Mouse (Mus musculus) spleen, adult 12 weeks (tissue): ENCODE measurements around the gene Rbmx2.
A peak's percentile ranks its signal among the peaks of the same experiment; 100 is the strongest.

ENCODE experiments used
- DNase-seq: peaks from one replicate; pipeline ENCODE4 v3.0.0; 2022; ENCODE audit warnings: low spot score

Gene Rbmx2

DNA sequence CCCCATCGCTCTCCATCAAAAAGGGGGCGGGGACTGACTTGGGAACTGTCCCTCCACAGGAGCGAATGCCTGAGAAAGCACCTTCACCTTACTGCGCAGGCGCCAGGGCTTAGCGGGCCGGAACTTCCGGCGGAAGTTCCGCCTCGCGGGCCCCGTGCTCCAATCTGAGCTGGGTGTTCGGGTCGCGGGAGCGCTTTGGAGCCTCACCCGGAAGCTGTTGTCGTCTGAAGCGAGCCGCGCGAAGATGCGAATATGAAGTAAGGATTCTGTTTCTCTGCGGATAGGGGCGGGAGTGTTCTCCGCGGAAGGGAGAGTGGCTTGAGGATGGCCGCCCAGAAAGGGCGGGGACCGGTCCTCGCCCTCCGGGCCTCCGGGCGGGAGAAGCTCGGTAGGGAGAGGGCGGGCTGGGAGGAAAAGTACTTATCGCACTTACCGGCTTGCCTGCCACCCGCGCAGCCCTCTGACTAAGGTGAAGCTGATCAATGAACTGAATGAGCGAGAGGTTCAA is at the start of gene Rbmx2:
Gene Rbmx2, plus strand, starts transcription at position 141 of the 508 bp plus-strand sequence.
- DNase-seq = peak; percentile 81

DNA sequence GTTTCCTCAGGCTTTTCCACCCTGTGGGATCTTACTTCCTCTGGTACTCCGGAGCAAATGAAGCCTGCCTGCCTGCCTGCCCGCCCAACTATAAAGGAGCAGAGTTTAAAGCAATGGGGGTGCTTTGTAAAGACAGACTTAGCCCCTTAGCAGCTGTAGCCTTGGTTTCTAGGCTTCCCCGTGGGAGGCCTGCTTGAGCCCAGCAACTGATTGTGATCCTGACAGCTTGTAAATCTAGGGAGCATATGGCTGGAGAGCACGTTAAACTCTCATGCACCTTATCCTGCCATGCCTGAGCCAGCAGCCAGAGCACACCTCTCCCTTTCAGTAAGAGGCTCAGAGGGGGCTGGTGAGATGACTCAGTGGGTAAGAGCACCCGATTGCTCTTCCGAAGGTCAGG is 28.0 kb upstream of the Rbmx2 start:
- DNase-seq = no peak

DNA sequence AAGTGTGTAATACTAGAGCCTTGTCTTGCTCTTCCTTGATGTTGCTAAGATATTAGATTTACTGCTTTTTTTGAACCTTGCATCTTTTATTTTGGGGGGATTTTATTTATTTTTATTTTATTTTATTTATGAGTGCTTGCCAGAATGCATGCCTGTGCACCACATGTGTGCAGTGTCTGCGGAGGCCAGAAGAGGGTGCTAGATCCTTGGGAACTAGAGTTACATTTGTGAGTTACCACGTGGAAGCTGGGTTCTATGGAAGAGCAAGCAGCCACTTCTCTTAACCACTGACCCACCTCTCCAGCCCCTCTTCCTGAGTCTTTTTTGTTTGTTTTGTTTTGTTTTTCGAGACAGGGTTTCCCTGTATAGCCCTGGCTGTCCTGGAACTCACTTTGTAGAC is 25.2 kb upstream of the Rbmx2 start:
- no peak for DNase-seq

DNA sequence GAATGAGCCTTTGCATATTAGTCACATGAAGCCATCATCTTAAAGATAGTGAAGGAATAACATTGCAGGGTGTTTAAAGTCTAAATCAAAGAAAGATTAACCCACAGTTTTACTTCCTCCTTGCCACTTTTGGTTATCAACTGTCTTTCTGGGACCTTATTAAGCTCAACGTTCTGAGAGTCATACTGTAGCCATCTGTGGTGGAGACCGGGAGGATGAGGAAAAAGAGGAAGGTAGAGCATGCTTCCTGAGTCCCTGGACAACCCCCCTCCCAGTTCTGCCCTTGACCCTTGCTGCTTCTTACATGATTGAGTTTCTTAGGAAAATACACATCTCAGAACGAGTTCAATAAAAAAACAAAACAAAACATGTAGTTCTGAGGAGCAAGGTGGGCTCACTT is 23.1 kb upstream of the Rbmx2 start:
- no peak for DNase-seq

DNA sequence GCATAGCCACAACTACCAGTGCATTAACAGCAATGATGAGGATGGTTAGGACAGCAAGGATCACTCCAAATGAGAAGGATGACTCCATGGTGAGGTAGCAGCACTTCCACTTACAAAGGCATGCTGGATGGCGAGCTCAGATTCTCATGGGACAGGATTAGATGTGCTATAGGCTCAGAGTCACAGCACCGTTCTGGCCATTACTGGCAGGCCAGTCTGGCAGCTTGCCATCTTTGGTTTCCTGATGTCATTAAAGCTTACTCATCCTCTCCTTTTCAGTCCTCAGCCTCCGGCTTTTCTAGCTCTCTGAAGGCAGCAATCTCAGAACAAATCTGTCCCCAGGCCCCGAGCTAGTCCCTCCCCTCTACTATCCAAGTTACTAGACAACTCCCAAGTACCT is 20.6 kb upstream of the Rbmx2 start, which contains the start of gene Gpr119:
Gene Gpr119, minus strand, starts transcription at position 308 of the 400 bp plus-strand sequence.
- DNase-seq = no peak

DNA sequence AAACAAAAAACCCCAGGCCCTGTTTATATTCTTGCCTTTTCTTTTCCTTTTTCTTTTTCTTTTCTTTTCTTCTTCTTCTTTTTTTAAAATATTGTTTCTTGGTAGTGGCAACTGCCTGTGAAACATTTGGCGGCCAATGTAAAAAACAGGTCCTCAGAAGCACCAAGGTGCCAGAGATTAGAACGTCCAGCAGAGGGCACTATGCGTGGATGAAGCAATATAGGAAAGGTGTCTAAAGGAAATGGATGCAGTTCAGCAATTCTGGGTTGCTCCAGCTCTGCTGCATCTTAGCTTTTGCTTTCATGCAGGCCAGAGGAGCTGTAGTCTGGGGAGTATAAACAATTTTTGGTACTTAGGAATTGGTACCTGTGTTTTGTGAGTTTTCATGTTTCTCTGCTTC is 11.4 kb upstream of the Rbmx2 start:
- DNase-seq = no peak

DNA sequence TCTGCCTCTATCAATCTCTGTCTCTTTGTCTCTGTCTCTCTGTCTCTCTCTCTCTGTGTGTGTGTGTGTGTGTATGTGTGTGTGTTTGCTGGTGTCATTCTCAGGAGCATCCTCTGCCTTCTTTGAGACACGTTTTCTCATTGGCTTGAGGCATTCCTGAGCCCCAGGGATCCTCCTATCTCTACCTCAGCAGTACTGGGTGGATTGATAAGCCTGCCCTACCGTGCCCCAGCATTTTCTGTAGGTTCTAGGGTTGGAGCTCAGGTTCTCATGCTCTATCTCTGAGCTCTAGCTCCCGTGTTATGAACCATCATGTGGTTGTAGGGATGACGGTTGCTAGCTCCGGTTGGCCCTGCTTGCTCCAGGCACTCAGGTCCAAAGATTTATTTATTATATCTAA is 10.9 kb upstream of the Rbmx2 start:
- DNase-seq = no peak

DNA sequence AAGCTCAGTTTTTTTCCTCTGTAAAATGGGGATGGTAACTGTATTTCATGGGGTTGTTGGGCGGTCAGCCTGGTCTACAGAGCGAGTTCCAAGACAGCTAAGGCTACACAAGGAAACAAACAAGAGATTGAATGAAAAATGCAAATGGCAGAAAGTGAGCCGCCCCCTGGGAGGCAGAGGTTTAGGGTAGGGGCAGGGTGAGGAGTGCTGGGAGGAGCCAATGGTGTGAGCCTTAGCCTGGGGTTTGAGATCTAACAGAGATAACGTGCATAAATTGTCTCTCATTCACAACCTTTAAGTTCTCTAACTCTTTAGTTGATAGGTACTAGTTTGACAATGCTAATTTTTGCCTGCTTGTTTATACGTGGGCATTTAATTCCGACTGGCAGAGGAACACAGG is 344 bp upstream of the Rbmx2 start:
- no peak for DNase-seq

DNA sequence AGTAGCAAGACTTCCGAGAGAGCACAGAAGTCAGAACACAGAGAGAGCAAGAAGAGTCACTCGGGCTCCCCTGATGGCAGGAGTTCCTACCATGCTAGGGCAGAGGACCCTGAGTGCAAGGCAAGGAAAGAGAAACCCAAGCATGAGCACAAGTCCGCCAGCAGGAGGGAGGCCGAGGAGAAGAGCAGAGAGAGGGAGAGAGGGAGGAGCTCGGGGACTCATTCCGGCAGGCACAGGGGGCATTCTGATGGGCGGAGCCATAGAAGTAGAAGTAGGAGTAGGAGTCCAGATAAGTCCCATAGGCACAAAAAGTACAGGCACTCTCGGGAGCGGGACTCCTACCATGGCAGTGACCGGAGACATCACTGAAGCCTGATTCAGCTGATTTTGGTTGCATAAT is 14.9 kb downstream of the Rbmx2 start:
- DNase-seq = no peak

DNA sequence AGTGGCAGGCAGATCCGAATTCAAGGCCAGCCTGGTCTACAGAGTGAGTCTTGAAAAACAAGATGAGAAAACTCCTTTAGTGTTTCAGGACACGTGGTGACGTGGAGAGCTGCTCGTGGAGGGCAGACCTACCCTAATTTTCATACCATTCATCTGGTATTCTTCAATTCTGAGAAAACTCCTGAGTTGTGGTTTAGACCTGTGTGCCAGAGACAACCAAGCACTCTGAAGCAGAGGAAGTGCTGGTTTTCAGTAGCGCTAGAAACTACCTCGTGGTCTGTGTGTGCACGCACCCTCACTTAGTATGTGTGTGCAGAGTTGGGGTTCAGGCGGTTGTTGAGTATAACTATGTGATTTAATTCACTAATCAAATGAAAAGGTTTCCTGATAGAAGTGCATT is 18.0 kb downstream of the Rbmx2 start:
- no peak for DNase-seq

DNA sequence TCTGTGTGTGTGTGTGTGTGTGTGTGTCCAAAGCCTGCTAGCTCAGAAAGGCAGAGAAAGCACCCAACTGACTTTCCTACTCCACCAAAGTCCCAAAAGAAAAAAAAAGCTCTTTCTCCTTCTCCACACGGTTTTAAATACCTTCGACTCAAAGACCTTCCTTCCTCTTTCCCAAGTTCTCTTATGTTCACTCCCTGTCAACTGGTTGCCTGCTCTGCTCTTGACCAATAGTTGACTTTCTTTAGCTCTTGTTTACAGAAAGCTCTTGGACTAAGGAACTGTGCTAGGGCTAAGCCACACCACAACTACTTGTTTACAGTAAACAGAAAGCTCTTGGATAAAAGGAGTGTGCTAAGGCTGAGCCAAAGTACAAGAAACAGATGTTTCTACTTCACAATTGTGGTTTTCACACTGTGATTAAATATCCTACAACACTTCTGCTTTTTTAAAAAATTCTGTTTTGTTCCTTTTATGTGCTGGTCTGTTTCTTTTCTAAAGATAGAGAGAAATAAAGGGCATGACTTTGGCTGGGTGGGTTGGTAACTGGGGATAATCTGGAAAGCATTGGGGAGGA is 60.0 kb downstream of the Rbmx2 start:
- no peak for DNase-seq
